Mouse (Mus musculus): Measurements from ENCODE around the gene Pou2f3. TPM values are rescaled to one million over a fixed set of nuclear protein-coding genes. Genes with fewer than 3 reads are reported as not detected.

Gene Pou2f3
- polyA plus RNA-seq, 1 experiment: 0.14 TPM

DNA sequence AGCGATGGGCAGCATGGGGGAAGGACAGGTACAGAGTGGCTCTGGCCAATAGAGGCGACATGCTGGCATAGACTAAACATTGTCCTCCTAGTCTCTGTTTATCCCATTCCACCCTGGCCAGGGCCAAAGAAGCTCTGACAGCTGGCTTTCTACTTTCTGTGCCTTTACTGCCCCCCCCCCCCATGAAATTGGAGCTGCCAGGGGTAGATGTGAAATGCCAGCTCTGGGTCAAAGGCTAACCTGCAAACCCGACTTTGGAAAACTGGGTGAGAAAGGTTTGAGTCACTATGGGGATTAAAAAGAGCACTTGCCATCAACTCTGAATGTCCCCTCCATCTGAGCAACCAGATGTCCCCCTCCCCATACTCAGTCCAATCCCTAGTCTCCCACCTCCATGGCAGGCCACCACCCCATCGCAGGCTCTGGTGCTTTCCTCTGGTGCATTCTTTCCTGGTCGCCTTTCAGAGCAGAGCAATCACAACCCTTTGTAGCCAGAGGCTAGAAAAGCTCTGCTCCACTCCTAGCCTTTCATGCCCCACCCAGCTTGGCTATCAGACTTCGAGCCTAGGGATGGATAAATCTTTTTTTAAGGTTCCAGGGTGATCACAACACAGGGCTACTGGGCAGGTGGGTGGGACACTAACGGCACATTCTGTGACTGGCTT lies 27.1 kb upstream of the Pou2f3 start:
- DNase-seq: peak; percentile 42
- H3K4me1 ChIP-seq (ENCODE audit: control insufficient read depth, insufficient read depth, low read length): peaks cover 42% of the 10 kb centered on the region

GRCm38 (mm10) chr9:43236576-43236975 lies 26.4 kb upstream of the Pou2f3 start:
- WGBS: 76% methylated on average over 7 of the region's 7 CpGs
- TF ChIP-seq CTCF (conservative IDR thresholded peaks at IDR 0.05; ENCODE audit: insufficient read depth, insufficient read length, low read depth, low read length) (no peak), POLR2A (IDR thresholded peaks at IDR 0.05; ENCODE audit: low read depth, low read length) (no peak)
- Histone ChIP-seq H3K4me3 (ENCODE audit: insufficient read depth, low read depth, low read length) (no peak overlapping the region), H3K4me1 (ENCODE audit: control insufficient read depth, insufficient read depth, low read length) (peaks cover 43% of the 10 kb centered on the region), H3K36me3 (ENCODE audit: control insufficient read depth, insufficient read depth, low read length) (no peaks in the 10 kb centered on the region), H3K27me3 (replicated peaks; ENCODE audit: control insufficient read depth, insufficient read depth, low read length) (no peaks in the 10 kb centered on the region), H3K27ac (ENCODE audit: insufficient read depth, low read depth, low read length) (peak overlapping the region; percentile 2)
- DNase-seq: peak; percentile 7

More for the DNA sequence above, 27.1 kb upstream of the Pou2f3 start:
- TF ChIP-seq CTCF (conservative IDR thresholded peaks at IDR 0.05; ENCODE audit: insufficient read depth, insufficient read length, low read depth, low read length): no peak
- H3K27me3 ChIP-seq (replicated peaks; ENCODE audit: control insufficient read depth, insufficient read depth, low read length): no peaks in the 10 kb centered on the region
- WGBS: 38% methylated on average over 7 of the region's 7 CpGs
- H3K36me3 ChIP-seq (ENCODE audit: control insufficient read depth, insufficient read depth, low read length): no peaks in the 10 kb centered on the region
- H3K27ac ChIP-seq (ENCODE audit: insufficient read depth, low read depth, low read length): peak overlapping the region; percentile 75
- peak overlapping the region; percentile 94 for H3K4me3 ChIP-seq (ENCODE audit: insufficient read depth, low read depth, low read length)

DNA sequence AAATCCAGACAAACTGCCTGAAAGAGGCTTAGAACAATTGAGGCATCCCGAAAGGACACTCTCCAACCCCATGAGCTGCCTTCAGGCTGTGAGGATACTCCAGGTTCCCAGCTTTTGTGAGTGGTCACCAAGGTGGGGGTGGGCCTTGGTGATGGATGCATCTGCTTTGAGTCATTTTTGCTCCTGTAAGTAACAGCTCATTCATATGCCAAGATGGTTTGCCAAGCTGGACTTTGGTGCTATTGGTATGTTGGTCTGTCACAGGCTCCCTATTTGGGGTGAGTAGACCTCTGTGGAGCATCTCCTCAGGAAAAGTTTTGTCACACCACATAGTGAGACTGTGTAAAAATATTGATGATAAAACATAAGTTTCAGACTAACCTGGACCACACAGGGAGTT lies 25.9 kb upstream of the Pou2f3 start:
- no peaks in the 10 kb centered on the region for H3K36me3 ChIP-seq (ENCODE audit: control insufficient read depth, insufficient read depth, low read length)
- no peak for TF ChIP-seq POLR2A (IDR thresholded peaks at IDR 0.05; ENCODE audit: low read depth, low read length)
- no peak for TF ChIP-seq CTCF (conservative IDR thresholded peaks at IDR 0.05; ENCODE audit: insufficient read depth, insufficient read length, low read depth, low read length)
- 91% methylated on average over 1 of the region's 1 CpGs for WGBS
- no peak for DNase-seq
- peaks cover 47% of the 10 kb centered on the region for H3K4me1 ChIP-seq (ENCODE audit: control insufficient read depth, insufficient read depth, low read length)
- no peak overlapping the region for H3K4me3 ChIP-seq (ENCODE audit: insufficient read depth, low read depth, low read length)
- peak overlapping the region; percentile 21; the same call in 1 of the 2 replicates for H3K27ac ChIP-seq (ENCODE audit: insufficient read depth, low read depth, low read length)
- H3K27me3 ChIP-seq (replicated peaks; ENCODE audit: control insufficient read depth, insufficient read depth, low read length): no peaks in the 10 kb centered on the region

DNA sequence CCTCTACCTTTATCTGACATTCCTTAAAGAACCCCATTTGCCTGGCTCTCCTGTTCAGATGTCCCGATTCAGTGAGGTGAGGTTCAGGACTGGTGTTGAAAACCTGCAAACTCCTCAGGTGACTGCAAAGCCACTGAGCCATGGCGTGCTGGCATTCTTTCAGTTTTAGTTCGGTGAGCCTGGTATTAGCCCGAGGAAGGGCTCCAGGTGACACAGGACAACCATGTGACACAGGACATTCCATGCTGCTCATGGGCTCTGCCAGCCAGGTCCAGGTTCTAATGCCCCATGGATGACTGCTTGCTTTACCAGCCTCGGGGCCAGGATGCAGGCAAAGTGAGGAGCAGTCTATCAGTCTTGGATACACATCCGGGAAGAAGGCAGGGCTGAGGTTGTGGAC lies 25.2 kb upstream of the Pou2f3 start:
- Histone ChIP-seq H3K4me3 (ENCODE audit: insufficient read depth, low read depth, low read length) (no peak overlapping the region), H3K36me3 (ENCODE audit: control insufficient read depth, insufficient read depth, low read length) (no peaks in the 10 kb centered on the region), H3K27me3 (replicated peaks; ENCODE audit: control insufficient read depth, insufficient read depth, low read length) (no peaks in the 10 kb centered on the region), H3K27ac (ENCODE audit: insufficient read depth, low read depth, low read length) (peak overlapping the region; percentile 68), H3K4me1 (ENCODE audit: control insufficient read depth, insufficient read depth, low read length) (peaks cover 52% of the 10 kb centered on the region)
- WGBS: 29% methylated on average over 6 of the region's 6 CpGs
- TF ChIP-seq CTCF (conservative IDR thresholded peaks at IDR 0.05; ENCODE audit: insufficient read depth, insufficient read length, low read depth, low read length) (no peak), POLR2A (IDR thresholded peaks at IDR 0.05; ENCODE audit: low read depth, low read length) (no peak)
- DNase-seq: peak; percentile 91

- 71% methylated on average over 5 of the region's 5 CpGs for WGBS
- no peak overlapping the region for H3K27ac ChIP-seq (ENCODE audit: insufficient read depth, low read depth, low read length)
- no peak for TF ChIP-seq POLR2A (IDR thresholded peaks at IDR 0.05; ENCODE audit: low read depth, low read length)
- DNase-seq: no peak
- H3K27me3 ChIP-seq (replicated peaks; ENCODE audit: control insufficient read depth, insufficient read depth, low read length): no peaks in the 10 kb centered on the region
- no peaks in the 10 kb centered on the region for H3K36me3 ChIP-seq (ENCODE audit: control insufficient read depth, insufficient read depth, low read length)
- H3K4me3 ChIP-seq (ENCODE audit: insufficient read depth, low read depth, low read length): no peak overlapping the region
- peaks cover 50% of the 10 kb centered on the region for H3K4me1 ChIP-seq (ENCODE audit: control insufficient read depth, insufficient read depth, low read length)
These were observed 24.3 kb upstream of the Pou2f3 start for GRCm38 (mm10) chr9:43234496-43234895.

- H3K27ac ChIP-seq (ENCODE audit: insufficient read depth, low read depth, low read length): no peak overlapping the region
- peaks cover 56% of the 10 kb centered on the region for H3K4me1 ChIP-seq (ENCODE audit: control insufficient read depth, insufficient read depth, low read length)
- no peak for TF ChIP-seq POLR2A (IDR thresholded peaks at IDR 0.05; ENCODE audit: low read depth, low read length)
- TF ChIP-seq CTCF (conservative IDR thresholded peaks at IDR 0.05; ENCODE audit: insufficient read depth, insufficient read length, low read depth, low read length): no peak
- 98% methylated on average over 1 of the region's 1 CpGs for WGBS
- no peak overlapping the region for H3K4me3 ChIP-seq (ENCODE audit: insufficient read depth, low read depth, low read length)
- no peak for DNase-seq
- H3K27me3 ChIP-seq (replicated peaks; ENCODE audit: control insufficient read depth, insufficient read depth, low read length): no peaks in the 10 kb centered on the region
- no peaks in the 10 kb centered on the region for H3K36me3 ChIP-seq (ENCODE audit: control insufficient read depth, insufficient read depth, low read length)
These were observed 23.3 kb upstream of the Pou2f3 start for GRCm38 (mm10) chr9:43233515-43233914.

DNA sequence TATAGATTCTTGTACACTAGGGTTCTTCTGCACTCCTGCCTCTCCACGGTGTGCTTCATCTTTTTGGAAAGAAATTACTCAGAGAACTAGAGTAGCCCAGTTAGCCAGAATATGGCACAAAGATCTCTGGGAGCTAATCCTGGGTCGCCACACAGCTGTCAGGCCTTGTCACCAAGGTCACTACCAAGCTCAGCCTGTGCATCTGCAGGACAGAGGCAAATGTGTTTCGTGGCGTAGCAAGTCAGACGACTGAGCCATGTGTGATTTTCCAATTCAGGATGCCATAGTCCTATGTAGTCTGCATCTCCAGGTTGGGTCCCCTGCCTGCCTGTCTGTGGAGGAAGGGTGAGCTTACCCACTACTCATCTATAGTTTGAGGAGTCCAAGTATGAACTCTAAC lies 22.9 kb upstream of the Pou2f3 start:
- H3K27ac ChIP-seq (ENCODE audit: insufficient read depth, low read depth, low read length): no peak overlapping the region
- WGBS: 73% methylated on average over 5 of the region's 5 CpGs
- no peaks in the 10 kb centered on the region for H3K27me3 ChIP-seq (replicated peaks; ENCODE audit: control insufficient read depth, insufficient read depth, low read length)
- no peak for TF ChIP-seq CTCF (conservative IDR thresholded peaks at IDR 0.05; ENCODE audit: insufficient read depth, insufficient read length, low read depth, low read length)
- TF ChIP-seq POLR2A (IDR thresholded peaks at IDR 0.05; ENCODE audit: low read depth, low read length): no peak
- H3K4me1 ChIP-seq (ENCODE audit: control insufficient read depth, insufficient read depth, low read length): peaks cover 53% of the 10 kb centered on the region
- DNase-seq: no peak
- no peak overlapping the region for H3K4me3 ChIP-seq (ENCODE audit: insufficient read depth, low read depth, low read length)
- no peaks in the 10 kb centered on the region for H3K36me3 ChIP-seq (ENCODE audit: control insufficient read depth, insufficient read depth, low read length)
